Mouse (Mus musculus) limb, embryonic 12.5 days (tissue): ENCODE data around the gene Slc39a10. TPM values are rescaled to one million over a fixed set of nuclear protein-coding genes. Genes with fewer than 3 reads are reported as not detected.
"Not testable (repeated sequence)": the region's sequence is repeated elsewhere in the genome, so short reads cannot be mapped to it uniquely, and the experiment has no call there.

ENCODE experiments used
- ATAC-seq: fragments of 200-750 bp; cut with Nextera tagmentation; 2 replicates; pipeline ENCODE4 v1.8.0; 2017; ENCODE audit warnings: low read depth, moderate TSS enrichment; ENCODE audit not compliant: insufficient number of reproducible peaks, insufficient read depth, low FRiP score, low TSS enrichment
- H3K27ac ChIP-seq: fragments of 300-500 bp; sonication (generic); 2 replicates; pipeline ENCODE4 v1.5.1; 2016; ENCODE audit warnings: mild to moderate bottlenecking, moderate library complexity
- H3K27me3 ChIP-seq: fragments of 300-500 bp; sonication (generic); 2 replicates; pipeline ENCODE4 v1.6.1; 2016; ENCODE audit warnings: mild to moderate bottlenecking, moderate library complexity
- H3K36me3 ChIP-seq: fragments of 300-500 bp; sonication (generic); 2 replicates; pipeline ENCODE4 v1.6.1; 2016; ENCODE audit warnings: mild to moderate bottlenecking, moderate library complexity
- H3K4me1 ChIP-seq: fragments of 300-500 bp; sonication (generic); replicated peaks from 2 replicates; pipeline ENCODE4 v1.6.1; 2016
- H3K4me2 ChIP-seq: fragments of 300-500 bp; sonication (generic); 2 replicates; pipeline ENCODE4 v1.6.1; 2016; ENCODE audit warnings: mild to moderate bottlenecking, moderate library complexity
- H3K4me3 ChIP-seq: fragments of 300-500 bp; sonication (generic); replicated peaks from 2 replicates; pipeline ENCODE4 v1.5.1; 2016; ENCODE audit warnings: mild to moderate bottlenecking
- H3K9ac ChIP-seq: fragments of 300-500 bp; sonication (generic); replicated peaks from 2 replicates; pipeline ENCODE4 v1.6.1; 2016; ENCODE audit warnings: mild to moderate bottlenecking, moderate library complexity
- H3K9me3 ChIP-seq: fragments of 300-500 bp; sonication (generic); 2 replicates; pipeline ENCODE4 v1.6.1; 2016; ENCODE audit warnings: mild to moderate bottlenecking, moderate library complexity
- WGBS: fragments of 180-500 bp; shearing (Covaris S2); methylation state at CpG from one replicate; pipeline ENCODE4 v1.1.7; 2016; 5-methylcytosine and 5-hydroxymethylcytosine counted together
- polyA plus RNA-seq: library from polyadenylated mRNA; unstranded; fragments of >200 nt; fragmentation: Nextera tagmentation; extraction: Ambion mirVana; gene quantifications from 2 replicates; pipeline ENCODE4 v1.2.1, GENCODE M21; 2016

The Slc39a10 gene
- polyA plus RNA-seq, 1 experiment from 2014 or later: 59.6 TPM

DNA sequence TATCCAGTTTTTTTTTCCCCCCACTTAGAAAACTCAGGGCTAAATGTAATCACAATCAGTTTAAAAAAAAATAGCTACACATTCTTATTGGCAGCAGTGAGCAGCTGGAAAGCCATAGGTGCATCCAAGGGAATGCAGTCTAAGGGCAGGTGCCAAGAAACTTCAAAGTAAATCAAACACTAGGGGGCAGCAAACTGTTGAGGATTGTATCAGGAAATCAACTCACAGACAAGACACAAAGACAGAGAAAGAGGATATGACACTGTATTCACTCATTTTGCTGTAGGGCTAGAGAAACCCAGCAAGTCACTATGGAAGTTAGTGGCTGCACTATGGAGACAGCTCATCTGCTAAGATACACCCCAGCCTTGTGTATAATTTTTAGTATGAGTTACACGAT lies 42.9 kb downstream of the Slc39a10 start:
- WGBS: 69% methylated on average over 1 of the region's 1 CpGs
- H3K4me1 ChIP-seq: peaks cover 28% of the 10 kb centered on the region
- H3K9me3 ChIP-seq: no peaks in the 10 kb centered on the region
- H3K9ac ChIP-seq: no peak overlapping the region
- H3K27ac ChIP-seq: no peak overlapping the region
- H3K27me3 ChIP-seq: no peaks in the 10 kb centered on the region
- H3K4me2 ChIP-seq: no peak overlapping the region
- no peaks in the 10 kb centered on the region for H3K36me3 ChIP-seq
- no peak overlapping the region for H3K4me3 ChIP-seq
- ATAC-seq: no peak

DNA sequence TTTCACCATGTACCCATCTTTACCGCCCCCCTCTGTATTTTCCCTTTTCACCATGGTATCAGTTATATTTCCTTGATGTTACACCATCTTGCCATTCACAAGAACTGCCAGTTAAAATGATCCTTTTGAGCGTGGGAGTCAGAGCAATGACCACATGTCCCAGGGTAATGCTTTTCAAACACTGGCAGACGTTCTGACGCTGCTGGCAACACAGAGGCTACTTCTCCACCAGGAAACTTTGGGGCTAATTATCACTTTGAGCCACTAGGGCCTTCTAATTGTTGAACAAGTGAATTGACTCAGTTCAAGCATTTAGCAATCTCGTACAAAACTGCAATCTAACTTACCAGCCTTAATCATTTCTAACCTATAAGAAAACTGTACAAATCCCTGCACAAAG lies 47.4 kb downstream of the Slc39a10 start:
- Histone ChIP-seq H3K4me2 (no peak overlapping the region), H3K27ac (no peak overlapping the region), H3K9me3 (no peaks in the 10 kb centered on the region), H3K36me3 (no peaks in the 10 kb centered on the region), H3K27me3 (no peaks in the 10 kb centered on the region), H3K4me1 (peaks cover 11% of the 10 kb centered on the region; the same call in 1 of the 2 replicates), H3K9ac (no peak overlapping the region), H3K4me3 (no peak overlapping the region)
- 50% methylated on average over 5 of the region's 5 CpGs for whole genome bisulfite sequencing
- ATAC-seq: no peak

DNA sequence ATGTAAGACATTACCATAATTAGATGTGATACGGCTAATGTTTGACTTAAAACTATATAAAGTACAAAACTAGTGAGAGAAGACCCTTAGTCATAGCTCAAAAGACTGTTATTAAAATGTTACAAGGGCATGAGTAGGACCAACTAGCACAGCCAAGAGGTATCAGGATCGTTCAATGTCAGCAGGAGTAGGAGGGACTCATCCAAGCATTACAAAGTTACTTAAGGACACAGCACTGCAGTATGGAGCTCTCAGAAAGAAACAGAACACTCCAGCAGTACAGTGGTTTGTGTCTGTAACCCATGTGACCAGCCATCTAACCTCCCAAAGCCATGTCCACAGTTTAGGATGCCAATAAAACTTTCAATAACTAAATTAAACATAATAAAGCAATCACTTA lies 48.4 kb downstream of the Slc39a10 start:
- Histone ChIP-seq H3K27me3 (no peaks in the 10 kb centered on the region), H3K27ac (no peak overlapping the region), H3K4me1 (peaks cover 8% of the 10 kb centered on the region; the same call in 1 of the 2 replicates), H3K9me3 (no peaks in the 10 kb centered on the region), H3K4me3 (no peak overlapping the region), H3K9ac (no peak overlapping the region), H3K4me2 (no peak overlapping the region), H3K36me3 (no peaks in the 10 kb centered on the region)
- 87% methylated on average over 2 of the region's 2 CpGs for WGBS
- no peak for ATAC-seq

DNA sequence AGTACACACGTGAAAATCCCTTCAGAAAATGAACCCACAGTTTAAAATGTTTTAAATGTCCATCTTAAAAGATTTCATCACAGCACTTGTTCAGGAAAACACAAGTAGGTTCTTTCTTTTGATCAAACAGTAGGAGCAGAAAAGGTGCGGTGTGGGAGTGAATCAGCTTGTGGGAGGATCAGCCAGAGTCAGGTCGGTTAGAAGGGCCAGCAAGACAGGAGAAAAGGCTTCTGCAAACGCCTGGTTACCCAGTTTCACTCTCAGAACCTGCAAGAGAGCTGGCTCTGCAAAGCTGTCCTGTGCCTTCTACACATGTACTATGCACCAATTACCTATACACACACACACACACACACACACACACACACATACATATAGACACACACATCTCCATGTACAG lies 49.2 kb downstream of the Slc39a10 start:
- Histone ChIP-seq H3K9ac (no peak overlapping the region), H3K4me2 (no peak overlapping the region), H3K36me3 (no peaks in the 10 kb centered on the region), H3K27ac (no peak overlapping the region), H3K27me3 (no peaks in the 10 kb centered on the region), H3K9me3 (no peaks in the 10 kb centered on the region), H3K4me1 (peaks cover 8% of the 10 kb centered on the region; the same call in 1 of the 2 replicates), H3K4me3 (no peak overlapping the region)
- ATAC-seq: no peak
- WGBS: 60% methylated on average over 4 of the region's 4 CpGs

DNA sequence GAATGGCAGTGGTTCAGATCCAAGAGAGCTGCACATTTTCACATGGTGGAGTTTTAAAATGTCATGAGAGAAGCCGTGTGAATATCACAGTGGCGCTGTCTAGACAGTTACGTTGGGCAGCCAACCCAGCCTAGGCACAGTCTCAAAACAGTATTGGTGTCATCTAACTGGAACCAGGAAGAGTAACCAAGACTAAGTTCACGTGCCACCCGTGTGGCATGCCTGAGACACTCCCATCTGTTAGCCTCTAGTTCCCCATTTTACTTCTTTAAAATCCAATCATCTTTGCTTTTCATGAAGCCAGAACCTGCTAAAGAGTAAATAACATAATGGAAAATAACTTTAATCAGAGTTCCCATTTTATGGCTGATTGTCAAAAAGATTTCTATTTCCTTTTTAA lies 60.7 kb downstream of the Slc39a10 start:
- H3K36me3 ChIP-seq: peaks cover 18% of the 10 kb centered on the region
- H3K4me1 ChIP-seq: no peaks in the 10 kb centered on the region; the same call in 1 of the 2 replicates
- H3K27ac ChIP-seq: no peak overlapping the region
- no peak overlapping the region for H3K9ac ChIP-seq
- H3K4me3 ChIP-seq: no peak overlapping the region
- no peak for ATAC-seq
- no peaks in the 10 kb centered on the region for H3K27me3 ChIP-seq
- no peak overlapping the region for H3K4me2 ChIP-seq
- 96% methylated on average over 5 of the region's 5 CpGs for WGBS
- no peaks in the 10 kb centered on the region for H3K9me3 ChIP-seq

DNA sequence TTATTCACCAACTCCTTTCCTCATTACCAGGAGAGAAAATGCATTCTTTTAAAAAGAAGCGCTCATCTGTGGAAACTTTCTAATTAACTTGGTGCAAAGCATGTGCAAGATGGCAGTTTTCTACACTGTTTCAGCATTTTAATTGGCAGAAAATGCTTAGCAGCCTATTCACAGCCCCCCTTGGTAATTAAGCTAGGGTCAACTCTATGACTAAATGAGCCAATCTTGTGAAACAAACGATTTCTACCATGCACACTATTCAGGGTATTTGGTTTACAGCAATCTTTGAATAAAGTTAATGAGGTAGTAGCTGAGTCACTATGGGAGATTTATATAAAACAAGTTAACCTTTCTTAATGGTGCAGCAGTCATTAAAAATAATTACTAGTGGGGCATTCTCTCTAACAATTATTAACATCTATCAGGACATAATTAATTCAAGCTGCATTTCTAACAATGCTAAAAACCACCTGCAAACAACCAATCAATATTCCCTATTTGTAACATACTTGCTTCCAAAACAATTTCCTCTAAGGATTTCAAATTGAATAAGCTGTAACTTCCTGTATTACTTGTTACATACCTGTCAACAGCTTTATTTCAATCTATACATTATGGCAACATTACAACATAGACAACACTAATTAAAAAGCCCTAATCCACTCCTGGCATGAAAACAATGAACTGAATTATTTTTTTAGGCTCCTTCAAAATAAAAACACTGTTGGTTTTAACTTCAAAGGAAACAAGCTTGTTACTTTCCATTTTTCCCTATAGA lies 62.4 kb downstream of the Slc39a10 start:
- peaks cover 18% of the 10 kb centered on the region for H3K36me3 ChIP-seq
- 20% methylated on average over 2 of the region's 2 CpGs for WGBS
- no peak overlapping the region for H3K27ac ChIP-seq
- no peak overlapping the region for H3K9ac ChIP-seq
- no peak overlapping the region for H3K4me3 ChIP-seq
- H3K4me2 ChIP-seq: no peak overlapping the region
- no peaks in the 10 kb centered on the region for H3K9me3 ChIP-seq
- H3K27me3 ChIP-seq: no peaks in the 10 kb centered on the region
- H3K4me1 ChIP-seq: no peaks in the 10 kb centered on the region; the same call in 1 of the 2 replicates
- peak; percentile 63; the same call in 1 of the 2 replicates for ATAC-seq

DNA sequence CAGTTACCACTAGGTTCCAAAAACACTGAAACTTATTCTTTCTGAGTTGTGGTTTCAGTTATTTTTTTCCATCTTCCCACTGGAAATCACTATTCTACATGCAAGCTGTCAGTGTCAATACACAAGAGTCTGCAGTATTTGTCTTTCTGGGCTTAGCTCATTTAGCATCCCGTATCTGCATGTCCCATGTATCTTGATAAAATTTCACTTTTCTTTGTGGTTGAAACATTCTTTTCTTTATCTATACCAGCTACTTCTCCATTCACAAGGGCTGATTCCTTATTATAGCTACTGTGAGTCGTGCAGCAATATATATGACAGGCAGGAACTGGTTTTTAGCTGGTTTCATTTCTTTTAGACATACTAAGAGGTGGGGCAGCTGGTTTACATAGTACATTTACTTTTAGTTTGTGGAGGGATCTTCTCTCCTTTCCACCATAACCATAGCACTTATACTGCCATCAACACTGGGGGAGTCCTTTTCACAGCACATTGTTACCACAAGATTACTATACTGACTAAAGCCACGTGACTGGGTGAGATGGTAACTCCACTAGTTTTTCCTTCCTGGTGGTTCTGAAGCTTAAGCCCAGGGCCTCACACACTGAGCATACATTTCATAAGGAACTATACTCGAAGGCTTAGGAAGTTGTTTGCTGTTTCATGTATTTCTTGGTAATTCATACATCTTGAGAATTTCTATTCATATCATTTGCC lies 70.2 kb downstream of the Slc39a10 start:
- no peak overlapping the region for H3K27ac ChIP-seq
- no peaks in the 10 kb centered on the region for H3K9me3 ChIP-seq
- H3K4me2 ChIP-seq: no peak overlapping the region
- H3K9ac ChIP-seq: no peak overlapping the region
- H3K36me3 ChIP-seq: peaks cover 50% of the 10 kb centered on the region
- H3K27me3 ChIP-seq: no peaks in the 10 kb centered on the region
- H3K4me1 ChIP-seq: no peaks in the 10 kb centered on the region
- H3K4me3 ChIP-seq: no peak overlapping the region
- WGBS: 93% methylated on average over 4 of the region's 4 CpGs
- no peak for ATAC-seq

DNA sequence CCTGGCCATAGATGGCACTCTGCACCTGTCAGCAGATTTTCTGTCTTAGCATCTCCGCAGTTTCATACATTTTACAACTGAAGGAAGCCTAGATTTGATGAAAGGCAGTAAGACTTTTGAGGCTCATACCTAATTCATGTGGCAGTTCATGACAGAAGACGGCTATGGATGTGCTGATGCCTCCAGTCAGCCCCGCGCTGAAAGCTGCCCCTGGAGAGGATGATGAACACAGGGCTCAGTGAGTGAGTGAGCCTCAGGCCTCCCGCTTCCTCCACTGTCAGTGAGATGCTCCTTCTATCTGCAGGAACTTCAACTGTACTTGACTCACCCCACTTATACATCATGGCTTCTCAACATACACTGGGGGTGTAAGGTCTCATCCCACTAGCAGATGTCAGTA lies 74.7 kb downstream of the Slc39a10 start:
- Histone ChIP-seq H3K27ac (no peak overlapping the region), H3K4me2 (no peak overlapping the region), H3K4me1 (no peaks in the 10 kb centered on the region), H3K27me3 (no peaks in the 10 kb centered on the region), H3K9ac (no peak overlapping the region), H3K36me3 (peaks cover 55% of the 10 kb centered on the region), H3K4me3 (no peak overlapping the region), H3K9me3 (no peaks in the 10 kb centered on the region)
- ATAC-seq: no peak
- WGBS: 96% methylated on average over 5 of the region's 5 CpGs

DNA sequence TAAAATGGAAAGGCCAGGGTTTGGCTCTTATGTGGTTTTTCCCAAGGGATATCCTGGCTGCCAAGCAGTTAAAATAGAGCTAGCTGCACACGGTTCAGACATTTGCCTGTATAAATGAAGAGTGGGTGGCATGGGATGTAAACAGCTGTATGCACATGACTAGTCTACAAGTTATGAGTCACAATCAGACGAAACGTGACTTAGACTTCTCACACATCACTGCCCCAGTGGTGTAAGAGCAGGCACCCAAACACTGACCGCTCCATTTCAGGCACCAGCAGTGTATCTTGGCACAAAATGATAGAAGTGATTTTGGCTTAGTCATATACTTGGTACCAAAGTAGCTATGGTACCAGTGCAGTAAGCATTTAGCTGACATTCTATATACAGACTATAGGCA lies 84.0 kb downstream of the Slc39a10 start:
- WGBS: 89% methylated on average over 4 of the region's 4 CpGs
- H3K9me3 ChIP-seq, H3K4me1 ChIP-seq, H3K9ac ChIP-seq, H3K27ac ChIP-seq, H3K4me2 ChIP-seq, H3K4me3 ChIP-seq, ATAC-seq, H3K27me3 ChIP-seq: not testable (repeated sequence)
- H3K36me3 ChIP-seq: peaks cover 37% of the 10 kb centered on the region; the same call in 1 of the 2 replicates

DNA sequence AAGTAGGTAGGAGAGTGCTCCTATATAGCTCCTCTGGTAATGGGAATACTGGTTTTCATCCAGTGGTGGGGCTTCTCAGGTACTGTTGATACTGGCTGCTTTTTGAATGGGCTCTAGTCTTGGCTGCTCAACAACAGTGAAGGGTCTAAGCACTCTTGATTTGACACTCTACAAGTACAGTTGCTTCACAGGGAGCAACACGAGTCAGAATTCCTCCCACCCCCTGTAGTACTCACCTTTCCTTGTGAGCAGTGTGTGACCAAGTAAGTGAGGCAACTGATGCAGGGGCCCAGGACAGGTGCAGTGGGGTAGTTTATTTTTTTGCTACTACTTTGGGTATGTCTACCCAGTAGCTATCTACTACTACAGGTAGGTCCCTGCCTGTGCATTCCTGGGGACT lies 87.6 kb downstream of the Slc39a10 start:
- H3K4me3 ChIP-seq: no peak overlapping the region
- no peaks in the 10 kb centered on the region for H3K27me3 ChIP-seq
- H3K9me3 ChIP-seq: no peaks in the 10 kb centered on the region
- no peak overlapping the region for H3K4me2 ChIP-seq
- H3K4me1 ChIP-seq: no peaks in the 10 kb centered on the region
- H3K36me3 ChIP-seq: peaks cover 13% of the 10 kb centered on the region; the same call in 1 of the 2 replicates
- H3K27ac ChIP-seq: no peak overlapping the region
- no peak for ATAC-seq
- 90% methylated on average over 1 of the region's 1 CpGs for WGBS
- no peak overlapping the region for H3K9ac ChIP-seq

DNA sequence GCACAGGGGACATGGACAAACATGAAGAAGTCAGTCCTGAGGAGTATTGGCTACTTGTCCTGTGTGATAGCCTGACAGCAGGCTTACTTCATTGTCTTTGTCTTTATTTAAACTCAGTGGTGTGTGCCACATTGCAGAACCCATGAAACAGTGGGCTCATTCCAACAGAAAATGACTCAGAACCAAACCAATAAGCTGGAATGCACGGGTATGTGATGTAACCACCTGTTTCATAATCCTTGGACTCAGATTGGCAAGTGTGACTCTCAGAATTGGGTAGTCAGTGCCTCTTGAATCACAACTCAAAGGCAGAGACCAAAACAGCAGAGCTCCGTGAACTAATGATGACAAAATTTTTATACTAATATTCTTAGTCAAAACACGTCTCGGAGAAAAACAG lies 110.4 kb downstream of the Slc39a10 start:
- ATAC-seq, H3K4me1 ChIP-seq, H3K9ac ChIP-seq, H3K27ac ChIP-seq, H3K27me3 ChIP-seq, H3K9me3 ChIP-seq, H3K4me2 ChIP-seq, H3K36me3 ChIP-seq, H3K4me3 ChIP-seq: not testable (repeated sequence)
- 83% methylated on average over 4 of the region's 4 CpGs for WGBS
